Mouse (Mus musculus): ENCODE results near the gene 1700003F12Rik.

The 1700003F12Rik gene

GRCm38 (mm10) chr2:154558264-154559039 lies 11.6 kb downstream of the 1700003F12Rik start, which contains the start of gene Necab3:
Gene Necab3, minus strand, starts transcription at chr2:154558890.
- ChIA-PET POLR2A (interaction anchor here (0.6 to 28.3 kb wide), 28 partner anchors 6 to 232 kb away, joined by 3 to 479 read pairs (median 4); partner anchors contain the start of genes E2f1 (in 2 of the 4), 1700003F12Rik (in 1 of the 4), 4930519P11Rik (in 1 of the 4) and Actl10 (in 1 of the 4)), CTCF (interaction anchor here in 3 of 4 experiments (0.6 to 1.9 kb wide), 6 partner anchors 10 to 258 kb away, joined by 3 to 7 read pairs (median 3); partner anchors contain the start of gene Zfp341 (in 1 of the 3))

- POLR2A ChIA-PET: interaction anchor here (0.6 to 18.6 kb wide), 24 partner anchors 10 to 156 kb away, joined by 3 to 479 read pairs (median 4); partner anchors contain the start of genes Actl10 (in 2 of the 4), Snta1 (in 2 of the 4), 1700003F12Rik (in 1 of the 4) and Cbfa2t2 (in 1 of the 4)
- CTCF ChIA-PET: interaction anchor here (0.6 to 2.4 kb wide), 9 partner anchors 11 to 1167 kb away, joined by 3 to 18 read pairs (median 7); partner anchors contain the start of gene Actl10 (in 1 of the 4)
Measured at GRCm38 (mm10) chr2:154563612-154564170, 16.8 kb downstream of the 1700003F12Rik start.

- ChIA-PET CTCF (interaction anchor here in 2 of 4 experiments (0.6 to 2.4 kb wide), 3 partner anchors 14 to 496 kb away, joined by 3 to 18 read pairs (median 7); partner anchors contain the start of gene Actl10 (in 1 of the 2)), POLR2A (interaction anchor here in 3 of 4 experiments (0.6 to 18.6 kb wide), 19 partner anchors 12 to 217 kb away, joined by 3 to 479 read pairs (median 3); partner anchors contain the start of genes Actl10 (in 3 of the 3), 1700003F12Rik (in 1 of the 3), Necab3 (in 1 of the 3) and Pxmp4 (in 1 of the 3))
Measured at GRCm38 (mm10) chr2:154565562-154565961, 18.7 kb downstream of the 1700003F12Rik start.

GRCm38 (mm10) chr2:154566641-154567040 lies 19.8 kb downstream of the 1700003F12Rik start:
- POLR2A ChIA-PET: interaction anchor here in 3 of 4 experiments (0.7 to 18.6 kb wide), 15 partner anchors 9 to 330 kb away, joined by 3 to 479 read pairs (median 4); partner anchors contain the start of genes Actl10 (in 3 of the 3), Necab3 (in 2 of the 3), 1700003F12Rik (in 1 of the 3) and 4930519P11Rik (in 1 of the 3)
- CTCF ChIA-PET: interaction anchor here in 3 of 4 experiments (0.5 to 3.7 kb wide), 4 partner anchors 10 to 46 kb away, joined by 3 to 12 read pairs (median 3); partner anchors contain the start of genes Actl10 (in 1 of the 3) and Zfp341 (in 1 of the 3)

- POLR2A ChIA-PET: interaction anchor here (0.6 to 18.6 kb wide), 45 partner anchors 7 to 507 kb away, joined by 3 to 479 read pairs (median 5); partner anchors contain the start of genes Actl10 (in 3 of the 4), Necab3 (in 3 of the 4), 4930519P11Rik (in 2 of the 4) and Cbfa2t2 (in 2 of the 4)
- CTCF ChIA-PET: interaction anchor here in 2 of 4 experiments (0.7 to 3.7 kb wide), 3 partner anchors 15 to 1437 kb away, joined by 3 to 12 read pairs (median 5); partner anchors contain the start of gene Actl10 (in 1 of the 2)
Measured at GRCm38 (mm10) chr2:154567766-154568165, 20.9 kb downstream of the 1700003F12Rik start.

GRCm38 (mm10) chr2:154568329-154569070 lies 21.6 kb downstream of the 1700003F12Rik start:
- CTCF ChIA-PET: interaction anchor here in 2 of 4 experiments (0.7 to 3.9 kb wide), 8 partner anchors 13 to 1437 kb away, joined by 3 to 17 read pairs (median 4); partner anchors contain the start of genes 4930519P11Rik (in 1 of the 2), Actl10 (in 1 of the 2) and Zfp341 (in 1 of the 2)
- POLR2A ChIA-PET: interaction anchor here (0.5 to 18.6 kb wide), 76 partner anchors 8 to 506 kb away, joined by 3 to 479 read pairs (median 4); partner anchors contain the start of genes Actl10 (in 3 of the 4), Necab3 (in 3 of the 4), Zfp341 (in 3 of the 4) and 4930519P11Rik (in 2 of the 4)

GRCm38 (mm10) chr2:154569071-154569748 lies 22.3 kb downstream of the 1700003F12Rik start:
- ChIA-PET POLR2A (interaction anchor here (0.5 to 18.6 kb wide), 65 partner anchors 7 to 505 kb away, joined by 3 to 479 read pairs (median 4); partner anchors contain the start of genes Actl10 (in 3 of the 4), Necab3 (in 3 of the 4), Zfp341 (in 3 of the 4) and 4930519P11Rik (in 2 of the 4)), CTCF (interaction anchor here in 3 of 4 experiments (0.6 to 3.9 kb wide), 9 partner anchors 12 to 1830 kb away, joined by 3 to 17 read pairs (median 4); partner anchors contain the start of genes 4930519P11Rik (in 1 of the 3), Actl10 (in 1 of the 3) and Zfp341 (in 1 of the 3))

- ChIA-PET POLR2A (interaction anchor here (0.8 to 18.6 kb wide), 25 partner anchors 8 to 221 kb away, joined by 3 to 479 read pairs (median 9); partner anchors contain the start of genes 4930519P11Rik (in 2 of the 4), Actl10 (in 2 of the 4), Necab3 (in 2 of the 4) and Zfp341 (in 2 of the 4)), CTCF (interaction anchor here in 2 of 4 experiments (1.0 to 3.9 kb wide), 5 partner anchors 12 to 30 kb away, joined by 3 to 17 read pairs (median 6); no protein-coding TSS in a partner anchor)
Measured at GRCm38 (mm10) chr2:154569836-154570286, 23.0 kb downstream of the 1700003F12Rik start, which contains the start of gene E2f1. Gene E2f1, minus strand, starts transcription at chr2:154569892.

- CTCF ChIA-PET: interaction anchor here in 3 of 4 experiments (0.7 to 3.9 kb wide), 5 partner anchors 11 to 220 kb away, joined by 3 to 17 read pairs (median 6); partner anchors contain the start of gene Raly (in 1 of the 3)
- POLR2A ChIA-PET: interaction anchor here in 3 of 4 experiments (0.8 to 18.6 kb wide), 23 partner anchors 10 to 220 kb away, joined by 3 to 479 read pairs (median 5); partner anchors contain the start of genes Actl10 (in 2 of the 3), Pxmp4 (in 2 of the 3), Snta1 (in 2 of the 3) and 1700003F12Rik (in 1 of the 3)
Measured at GRCm38 (mm10) chr2:154570666-154571065, 23.8 kb downstream of the 1700003F12Rik start.

GRCm38 (mm10) chr2:154571266-154571665 lies 24.4 kb downstream of the 1700003F12Rik start:
- POLR2A ChIA-PET: interaction anchor here in 3 of 4 experiments (0.6 to 18.6 kb wide), 29 partner anchors 9 to 417 kb away, joined by 3 to 479 read pairs (median 5); partner anchors contain the start of genes Actl10 (in 2 of the 3), Pxmp4 (in 2 of the 3), Snta1 (in 2 of the 3) and 1700003F12Rik (in 1 of the 3)

GRCm38 (mm10) chr2:154571976-154572375 lies 25.1 kb downstream of the 1700003F12Rik start:
- POLR2A ChIA-PET: interaction anchor here in 3 of 4 experiments (0.6 to 18.6 kb wide), 22 partner anchors 8 to 416 kb away, joined by 3 to 479 read pairs (median 6); partner anchors contain the start of genes Actl10 (in 2 of the 3), Pxmp4 (in 2 of the 3), 1700003F12Rik (in 1 of the 3) and 4930519P11Rik (in 1 of the 3)
- CTCF ChIA-PET: interaction anchor here in 3 of 4 experiments (0.9 to 3.9 kb wide), 5 partner anchors 10 to 152 kb away, joined by 3 to 17 read pairs (median 5); partner anchors contain the start of genes 4930519P11Rik (in 1 of the 3) and Zfp341 (in 1 of the 3)

More at GRCm38 (mm10) chr2:154571266-154571665, 24.4 kb downstream of the 1700003F12Rik start:
- CTCF ChIA-PET: interaction anchor here (0.7 to 3.9 kb wide), 7 partner anchors 10 to 219 kb away, joined by 3 to 17 read pairs (median 6); partner anchors contain the start of genes 4930519P11Rik (in 1 of the 4), Raly (in 1 of the 4) and Zfp341 (in 1 of the 4)

- POLR2A ChIA-PET: interaction anchor here in 3 of 4 experiments (0.6 to 18.6 kb wide), 5 partner anchors 8 to 146 kb away, joined by 3 to 479 read pairs (median 5); partner anchors contain the start of genes 1700003F12Rik (in 1 of the 3), Actl10 (in 1 of the 3) and Necab3 (in 1 of the 3)
- CTCF ChIA-PET: interaction anchor here in 2 of 4 experiments (1.3 to 2.2 kb wide), 3 partner anchors 13 to 153 kb away, joined by 3 to 5 read pairs (median 3); no protein-coding TSS in a partner anchor
Measured at GRCm38 (mm10) chr2:154572996-154573395, 26.1 kb downstream of the 1700003F12Rik start.

GRCm38 (mm10) chr2:154574271-154574670 lies 27.4 kb downstream of the 1700003F12Rik start:
- POLR2A ChIA-PET: interaction anchor here in 1 of 4 experiments (0.8 to 1.2 kb wide), 2 partner anchors 10 to 29 kb away, joined by 3 read pairs; no protein-coding TSS in a partner anchor
- CTCF ChIA-PET: interaction anchor here in 1 of 4 experiments (0.8 kb wide), 1 partner anchor 73 kb away, joined by 3 read pairs; no protein-coding TSS in a partner anchor

All from embryonic stem cell, embryonic (primary cell).